In genomic region chr7:117566833-117567232, GRCm38 (mm10) we compare ENCODE assay signal across 29 mouse cellular contexts.
"Had no signal": no experiment of that assay in that cellular context is flagged by ENCODE, and none has a peak within 500 bp of the region (broad histone marks: within the 10 kb centered on the region; RNA-seq: fewer than 3 reads in every experiment).

No protein-coding gene starts in this region.

- H3K4me1 ChIP-seq: liver, embryonic 12.5 days; liver, embryonic 13.5 days; liver, embryonic 15.5 days; lung, embryonic 15.5 days; megakaryocyte, embryonic 14.5 days; midbrain, embryonic 13.5 days had no signal

- H3K36me3 ChIP-seq: limb, embryonic 10.5 days; limb, embryonic 12.5 days; limb, embryonic 13.5 days; limb, embryonic 15.5 days; liver, embryonic 12.5 days; liver, embryonic 13.5 days; liver, embryonic 15.5 days; lung, embryonic 15.5 days; midbrain, embryonic 10.5 days; midbrain, embryonic 12.5 days; midbrain, embryonic 13.5 days; midbrain, embryonic 15.5 days had no signal

- DNase-seq: left cerebral cortex, postnatal 4 days; liver; liver, embryonic 13.5 days; liver, postnatal 0 days; lung, adult 18-20 months; lung, adult 2 months; lung, embryonic 14.5 days; lung, postnatal 10 days; lung, postnatal 14 days; lung, postnatal 4 days had no signal

- H3K27ac ChIP-seq: limb, embryonic 10.5 days; limb, embryonic 12.5 days; limb, embryonic 13.5 days; limb, embryonic 15.5 days; liver, embryonic 12.5 days; liver, embryonic 13.5 days; liver, embryonic 14.5 days; liver, embryonic 15.5 days; lung, embryonic 15.5 days; macrophage; midbrain, embryonic 10.5 days; midbrain, embryonic 12.5 days; midbrain, embryonic 13.5 days; midbrain, embryonic 15.5 days had no signal

- H3K4me2 ChIP-seq: limb, embryonic 12.5 days; limb, embryonic 13.5 days; limb, embryonic 15.5 days; liver, embryonic 11.5 days; liver, embryonic 12.5 days; liver, embryonic 13.5 days; liver, embryonic 15.5 days; lung, embryonic 14.5 days; lung, embryonic 15.5 days; midbrain, embryonic 11.5 days; midbrain, embryonic 12.5 days; midbrain, embryonic 13.5 days; midbrain, embryonic 15.5 days had no signal

- H3K9ac ChIP-seq: limb, embryonic 12.5 days; limb, embryonic 13.5 days; limb, embryonic 15.5 days; liver, embryonic 12.5 days; liver, embryonic 13.5 days; liver, embryonic 14.5 days; liver, embryonic 15.5 days; liver, postnatal 0 days; lung, embryonic 14.5 days; lung, embryonic 15.5 days; midbrain, embryonic 12.5 days; midbrain, embryonic 13.5 days; midbrain, embryonic 15.5 days had no signal

- ATAC-seq: liver, embryonic 12.5 days; liver, postnatal 0 days; lung, postnatal 0 days; midbrain, embryonic 13.5 days; midbrain, embryonic 15.5 days; midbrain, embryonic 16.5 days had no signal

- H3K9me3 ChIP-seq: limb, embryonic 10.5 days; limb, embryonic 12.5 days; limb, embryonic 13.5 days; limb, embryonic 15.5 days; liver, embryonic 12.5 days; liver, embryonic 13.5 days; liver, embryonic 15.5 days; lung, embryonic 15.5 days; megakaryocyte, embryonic 14.5 days; midbrain, embryonic 10.5 days; midbrain, embryonic 12.5 days; midbrain, embryonic 13.5 days; midbrain, embryonic 15.5 days had no signal

- H3K4me3 ChIP-seq: limb, embryonic 10.5 days; limb, embryonic 12.5 days; limb, embryonic 13.5 days; limb, embryonic 15.5 days; liver, embryonic 12.5 days; liver, embryonic 13.5 days; liver, embryonic 15.5 days; lung, embryonic 15.5 days; megakaryocyte, embryonic 14.5 days; midbrain, embryonic 10.5 days; midbrain, embryonic 12.5 days; midbrain, embryonic 13.5 days; midbrain, embryonic 15.5 days; myocyte had no signal

- H3K27me3 ChIP-seq: limb, embryonic 12.5 days; limb, embryonic 13.5 days; limb, embryonic 15.5 days; liver, embryonic 12.5 days; liver, embryonic 13.5 days; liver, embryonic 15.5 days; lung, embryonic 15.5 days; megakaryocyte, embryonic 14.5 days had no signal
